Mouse (Mus musculus) G1E (cell line): ENCODE measurements around the gene Ano3.

Experiments used
- CTCF ChIP-seq: IDR thresholded peaks from 2 replicates; pipeline ENCODE4 v1.5.1; 2012; ENCODE audit warnings: low read depth, low read length, inconsistent platforms, mixed read lengths
- POLR2AphosphoS5 ChIP-seq: IDR thresholded peaks from 2 replicates; pipeline ENCODE4 v1.6.1; 2012; ENCODE audit warnings: low read depth, low read length, inconsistent platforms; ENCODE audit not compliant: insufficient replicate concordance

DNA sequence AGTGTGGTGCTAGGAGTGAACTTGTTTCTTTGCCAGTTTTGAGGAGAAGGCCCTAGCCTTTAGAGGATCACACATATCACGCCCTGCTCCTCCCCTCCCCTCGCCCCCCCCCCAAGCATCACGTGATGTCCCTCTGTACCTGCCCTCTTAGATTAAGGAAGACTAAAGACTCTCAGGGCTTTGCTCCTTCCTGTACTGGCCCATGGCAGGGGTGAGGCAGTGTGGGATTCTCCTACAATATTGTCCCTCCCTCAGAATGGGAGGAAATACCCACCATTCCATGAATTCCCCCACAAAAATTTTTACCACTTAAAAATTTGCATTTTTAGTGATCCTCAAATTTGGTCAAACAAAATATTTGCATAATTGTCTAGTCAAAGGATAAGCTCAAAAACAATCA is 85.1 kb downstream of the Ano3 start:
- no peak for TF ChIP-seq POLR2AphosphoS5
- TF ChIP-seq CTCF, result no peak
